Mouse (Mus musculus): ENCODE data around the gene Gm28038.

Gene Gm28038

GRCm38 (mm10) chr2:30286192-30287026 is 5.6 kb downstream of the Gm28038 start, which contains the start of the genes Dolk and Nup188:
Gene Dolk (minus strand): TSS chr2:30286334.
Gene Nup188 (plus strand): TSS chr2:30286397.
- DNase-seq, result peak; percentile 89 to 92

GRCm38 (mm10) chr2:30287027-30287373 is 6.2 kb downstream of the Gm28038 start:
- DNase-seq, result peak in 1 of 2 experiments; percentile 17

GRCm38 (mm10) chr2:30299525-30299924 is 18.7 kb downstream of the Gm28038 start:
- no peak for DNase-seq

GRCm38 (mm10) chr2:30299966-30300365 is 19.1 kb downstream of the Gm28038 start:
- DNase-seq, result no peak

- DNase-seq, result no peak
These were observed 25.2 kb downstream of the Gm28038 start for GRCm38 (mm10) chr2:30306087-30306486.

- no peak for DNase-seq
These were observed 28.5 kb downstream of the Gm28038 start for GRCm38 (mm10) chr2:30309351-30309750.

- no peak for DNase-seq
These were observed 30.6 kb downstream of the Gm28038 start for GRCm38 (mm10) chr2:30311481-30311880.

- DNase-seq, result no peak
These were observed 35.3 kb downstream of the Gm28038 start for GRCm38 (mm10) chr2:30316136-30316535.

GRCm38 (mm10) chr2:30316955-30317354 is 36.1 kb downstream of the Gm28038 start:
- no peak for DNase-seq

- DNase-seq, result no peak
These were observed 38.4 kb downstream of the Gm28038 start for GRCm38 (mm10) chr2:30319260-30319659.

GRCm38 (mm10) chr2:30323111-30323510 is 42.3 kb downstream of the Gm28038 start:
- no peak for DNase-seq

GRCm38 (mm10) chr2:30325296-30325695 is 44.5 kb downstream of the Gm28038 start:
- DNase-seq, result no peak

GRCm38 (mm10) chr2:30327276-30327675 is 46.4 kb downstream of the Gm28038 start:
- DNase-seq, result no peak

GRCm38 (mm10) chr2:30328791-30329190 is 47.9 kb downstream of the Gm28038 start:
- DNase-seq, result no peak

- no peak for DNase-seq
These were observed 54.5 kb downstream of the Gm28038 start for GRCm38 (mm10) chr2:30335324-30335723.

GRCm38 (mm10) chr2:30336174-30336915 is 55.5 kb downstream of the Gm28038 start:
- DNase-seq, result no peak

GRCm38 (mm10) chr2:30337179-30337578 is 56.3 kb downstream of the Gm28038 start:
- no peak for DNase-seq

GRCm38 (mm10) chr2:30342061-30342460 is 61.2 kb downstream of the Gm28038 start:
- no peak for DNase-seq

- no peak for DNase-seq
These were observed 61.7 kb downstream of the Gm28038 start for GRCm38 (mm10) chr2:30342544-30342943.

GRCm38 (mm10) chr2:30343601-30344137 is 62.8 kb downstream of the Gm28038 start:
- DNase-seq, result no peak

- DNase-seq, result no peak
These were observed 65.3 kb downstream of the Gm28038 start for GRCm38 (mm10) chr2:30345971-30346676.

- DNase-seq, result no peak
These were observed 68.4 kb downstream of the Gm28038 start for GRCm38 (mm10) chr2:30349196-30349595.

All from thymus, adult 18-20 months (tissue).